In genomic region chr5:41842681-41843080, GRCm38 (mm10) we compare ENCODE assay signal across 8 mouse cellular contexts. TPM values are rescaled to one million over a fixed set of nuclear protein-coding genes. Genes with fewer than 3 reads are reported as not detected.
A peak's percentile ranks its signal among the peaks of the same experiment; 100 is the strongest.
DNase-seq lines count a peak whose midpoint lies in the region; ATAC-seq and TF ChIP-seq lines count a peak whose summit lies in the region.

No protein-coding gene starts in this region.

- no peak overlapping the region for H3K27ac ChIP-seq in forebrain, embryonic 11.5 days (ENCODE audit: low read depth, low read length)
- no peak overlapping the region for H3K27ac ChIP-seq in intestine, embryonic 14.5 days (ENCODE audit: low read depth)
- H3K27ac ChIP-seq in liver, postnatal 0 days (ENCODE audit: low read depth) = peak overlapping the region; percentile 26; the same call in 1 of the 2 replicates
- H3K27ac ChIP-seq in spleen, adult 2 months (ENCODE audit: insufficient read depth, low read length) = no peak overlapping the region

- TF ChIP-seq EP300 in liver, postnatal 0 days (IDR thresholded peaks at IDR 0.05; ENCODE audit: low read depth) = no peak

- 63% methylated on average over 5 of the region's 5 CpGs for WGBS in forebrain, embryonic 11.5 days
- WGBS in intestine, embryonic 14.5 days = 9% methylated on average over 5 of the region's 5 CpGs
- WGBS in liver, postnatal 0 days (ENCODE audit: insufficient replicate concordance) = 6% methylated on average over 5 of the region's 5 CpGs
- WGBS in spleen, adult 2 months = 11% methylated on average over 5 of the region's 5 CpGs

- TF ChIP-seq POLR2A in spleen, adult 2 months (IDR thresholded peaks at IDR 0.05; ENCODE audit: low read depth, low read length) = no peak

- H3K9me3 ChIP-seq in forebrain, embryonic 11.5 days (ENCODE audit: control insufficient read depth, low read length) = no peaks in the 10 kb centered on the region
- no peaks in the 10 kb centered on the region for H3K9me3 ChIP-seq in intestine, embryonic 14.5 days (ENCODE audit: control insufficient read depth, low read length)
- no peaks in the 10 kb centered on the region for H3K9me3 ChIP-seq in liver, postnatal 0 days (ENCODE audit: low read length)

- no peaks in the 10 kb centered on the region for H3K27me3 ChIP-seq in forebrain, embryonic 11.5 days (ENCODE audit: control insufficient read depth, insufficient read depth, low read length)
- H3K27me3 ChIP-seq in intestine, embryonic 14.5 days (replicated peaks; ENCODE audit: control insufficient read depth, insufficient read depth, low read length) = no peaks in the 10 kb centered on the region
- no peaks in the 10 kb centered on the region for H3K27me3 ChIP-seq in liver, postnatal 0 days (ENCODE audit: insufficient read depth, low read length)
- H3K27me3 ChIP-seq in spleen, adult 2 months (ENCODE audit: control insufficient read depth, insufficient read depth, low read length) = no peaks in the 10 kb centered on the region

- peak overlapping the region; percentile 71; the same call in 1 of the 2 replicates for H3K4me2 ChIP-seq in forebrain, embryonic 11.5 days (ENCODE audit: low read depth, low read length, severe bottlenecking)
- H3K4me2 ChIP-seq in intestine, embryonic 14.5 days (ENCODE audit: low read length) = peak overlapping the region; percentile 75
- peak overlapping the region; percentile 93 for H3K4me2 ChIP-seq in liver, postnatal 0 days (ENCODE audit: low read depth, low read length)

- no peak for ATAC-seq in forebrain, embryonic 11.5 days (replicated peaks; ENCODE audit: low FRiP score)
- ATAC-seq in intestine, embryonic 14.5 days (replicated peaks; ENCODE audit: low FRiP score, low TSS enrichment, low read depth) = no peak
- ATAC-seq in liver, postnatal 0 days = no peak

- TF ChIP-seq CTCF in liver, postnatal 0 days (IDR thresholded peaks at IDR 0.05; ENCODE audit: low read depth) = no peak
- no peak for TF ChIP-seq CTCF in spleen, adult 2 months (IDR thresholded peaks at IDR 0.05; ENCODE audit: extremely low read depth, insufficient read depth, insufficient read length, insufficient replicate concordance)

- H3K9ac ChIP-seq in forebrain, embryonic 11.5 days (ENCODE audit: low read length) = no peak overlapping the region
- no peak overlapping the region for H3K9ac ChIP-seq in intestine, embryonic 14.5 days (ENCODE audit: low read length)
- peak overlapping the region; percentile 95 for H3K9ac ChIP-seq in liver, postnatal 0 days (replicated peaks)

- H3K4me1 ChIP-seq in forebrain, embryonic 11.5 days (replicated peaks; ENCODE audit: control insufficient read depth, insufficient read depth, low read length) = no peaks in the 10 kb centered on the region; the same call in 1 of the 2 replicates
- peaks cover 11% of the 10 kb centered on the region for H3K4me1 ChIP-seq in intestine, embryonic 14.5 days (replicated peaks; ENCODE audit: control insufficient read depth, insufficient read depth, low read length)
- peaks cover 11% of the 10 kb centered on the region for H3K4me1 ChIP-seq in liver, postnatal 0 days (ENCODE audit: insufficient read depth)
- H3K4me1 ChIP-seq in spleen, adult 2 months (ENCODE audit: control insufficient read depth, insufficient read depth, insufficient read length) = peaks cover 8% of the 10 kb centered on the region; the same call in 1 of the 2 replicates

- no peaks in the 10 kb centered on the region for H3K36me3 ChIP-seq in forebrain, embryonic 11.5 days (ENCODE audit: control insufficient read depth, insufficient read depth, low read length)
- peaks cover 7% of the 10 kb centered on the region; the same call in 1 of the 2 replicates for H3K36me3 ChIP-seq in intestine, embryonic 14.5 days (ENCODE audit: control insufficient read depth, insufficient read depth, low read length)
- no peaks in the 10 kb centered on the region; the same call in 1 of the 2 replicates for H3K36me3 ChIP-seq in liver, postnatal 0 days (replicated peaks; ENCODE audit: insufficient read depth, low read length)
- peaks cover 1% of the 10 kb centered on the region; the same call in 1 of the 2 replicates for H3K36me3 ChIP-seq in spleen, adult 2 months (ENCODE audit: control insufficient read depth, insufficient read depth, low read length)

- H3K4me3 ChIP-seq in forebrain, embryonic 11.5 days (ENCODE audit: low read depth, low read length) = no peak overlapping the region
- H3K4me3 ChIP-seq in intestine, embryonic 14.5 days (ENCODE audit: low read depth, low read length) = peak overlapping the region; percentile 95
- peak overlapping the region; percentile 90 for H3K4me3 ChIP-seq in liver, postnatal 0 days (ENCODE audit: low read depth, low read length)
- 0 out of 2 replicates have a peak overlapping the region, but pooled peaks have one; percentile 86 for H3K4me3 ChIP-seq in spleen, adult 2 months (ENCODE audit: extremely low read depth, insufficient read depth, insufficient read length)

- peak; percentile 37 to 39 for DNase-seq in right cerebral cortex, postnatal 10 days (ENCODE audit: low spot score in 2 of 2)
- DNase-seq in right cerebral cortex, adult 18-20 months = no peak
- DNase-seq in adrenal gland, adult 8-10 months = peak; percentile 54
- no peak for DNase-seq in forebrain, embryonic 11.5 days (ENCODE audit: low spot score)
- peak; percentile 59 for DNase-seq in intestine, embryonic 14.5 days (ENCODE audit: low spot score)
- peak; percentile 72 for DNase-seq in liver, postnatal 0 days
- no peak for DNase-seq in spleen, adult 2 months (ENCODE audit: low read depth in 1 of 2, low spot score in 2 of 2)
- DNase-seq in urinary bladder, postnatal 10 days (ENCODE audit: low spot score) = no peak

RNA-seq across cellular contexts. Expression of gene Bod1l, which starts 1.4 kb away (rescaled TPM):
- 10 to 100 TPM; 35.9 to 45.8 (median 38.2) TPM for total RNA-seq in adrenal gland, adult 8-10 months (2022)
- 22.8 and 24.5 TPM in 2 replicates for polyA plus RNA-seq in forebrain, embryonic 11.5 days (2014; fragmentation: Nextera tagmentation; extraction: Ambion mirVana)
- polyA plus RNA-seq in intestine, embryonic 14.5 days (2014; fragmentation: Nextera tagmentation; extraction: Ambion mirVana) = 20.8 and 22.6 TPM in 2 replicates
- polyA plus RNA-seq in liver, postnatal 0 days (2015; fragmentation: Nextera tagmentation; extraction: Ambion mirVana) = 7.8 and 8.0 TPM in 2 replicates
- polyA plus RNA-seq in spleen, adult 2 months (2012; rRNA removed) = 3.3 and 5.9 TPM in 2 replicates

Comparison
In these comparisons a context has a peak if more than half of its experiments do, and no peak if none do; other contexts are left out.
1. DNase-seq: peak in right cerebral cortex, postnatal 10 days (2 of 2), adrenal gland, adult 8-10 months (single experiment), intestine, embryonic 14.5 days (single experiment) and liver, postnatal 0 days (single experiment); none in right cerebral cortex, adult 18-20 months (single experiment), forebrain, embryonic 11.5 days (single experiment), spleen, adult 2 months (0 of 2) and urinary bladder, postnatal 10 days (single experiment).
2. Peak in every context shown above with its lines, with median percentiles within 50 percentile points of each other: H3K4me2 ChIP-seq.